Mouse (Mus musculus): Measurements from ENCODE around the gene Olfr133.
"Not testable (repeated sequence)": the region's sequence is repeated elsewhere in the genome, so short reads cannot be mapped to it uniquely, and the experiment has no call there.

The Olfr133 gene

GRCm38 (mm10) chr17:38144981-38145380, at the start of gene Olfr133:
Gene Olfr133, plus strand, starts transcription at chr17:38145281.
- no peak for DNase-seq

DNA sequence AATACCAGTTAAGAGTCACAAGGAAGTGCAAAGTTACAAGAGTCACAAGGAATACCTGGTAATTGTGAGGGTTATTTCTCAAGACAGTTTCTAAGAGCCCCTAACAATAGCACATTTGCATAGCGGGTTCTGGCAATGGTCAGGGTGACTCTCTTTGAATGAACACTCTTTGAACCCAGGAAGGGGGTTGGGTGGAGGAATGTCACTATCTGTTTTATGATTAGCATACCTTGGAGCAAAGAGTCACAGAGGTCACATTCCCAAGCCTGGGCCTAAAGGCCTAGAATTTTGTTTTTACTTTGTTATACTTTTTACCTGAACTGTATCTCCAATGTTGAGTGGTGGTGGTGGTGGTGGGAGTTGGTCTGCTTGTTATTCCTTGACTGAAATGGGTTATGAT, 20.9 kb upstream of the Olfr133 start:
- DNase-seq, result not testable (repeated sequence)

- DNase-seq, result not testable (repeated sequence)
These were observed 19.7 kb upstream of the Olfr133 start for GRCm38 (mm10) chr17:38125371-38125770.

DNA sequence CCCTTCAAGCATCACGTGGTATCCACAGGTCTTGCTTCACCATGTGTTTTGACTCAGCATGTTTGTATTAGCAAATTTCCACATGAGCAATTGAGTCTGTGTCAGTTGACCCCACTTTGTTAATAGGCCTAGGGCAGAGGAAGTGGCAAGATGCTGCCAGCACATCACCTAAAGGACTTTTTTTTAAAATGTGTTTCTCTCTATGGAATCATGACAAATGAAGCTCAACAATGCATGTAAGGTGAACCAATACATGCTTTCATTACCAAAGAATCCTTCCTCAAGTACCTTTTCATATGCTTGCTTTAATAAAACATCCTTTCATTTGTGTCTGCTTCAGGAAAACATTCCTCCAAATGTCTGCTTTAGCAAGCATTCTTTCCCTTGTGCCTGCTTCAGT, 10.7 kb upstream of the Olfr133 start, which contains the start of gene Olfr132:
Gene Olfr132 (minus strand): TSS at position 101 of the 400 bp plus-strand sequence.
- no peak for DNase-seq

DNA sequence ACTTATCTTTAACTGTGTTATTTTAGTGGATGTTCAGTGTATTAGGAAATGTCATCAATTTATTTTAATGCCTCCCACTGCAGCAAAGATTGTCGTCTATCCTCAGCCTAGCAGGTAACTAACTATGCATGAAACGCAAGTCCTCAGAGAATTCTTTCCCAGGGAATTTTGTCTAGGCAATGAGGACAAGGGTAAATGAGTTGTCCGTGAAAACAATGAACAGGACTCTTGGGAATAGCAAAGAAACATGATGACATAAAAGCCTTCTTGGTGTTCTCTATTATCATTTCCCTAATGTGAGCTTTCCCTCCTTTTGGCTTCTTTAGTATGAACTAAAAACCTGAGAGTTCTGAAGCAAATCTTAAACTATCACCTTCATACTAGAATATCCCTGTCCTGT, 26.0 kb downstream of the Olfr133 start, which contains the start of gene Olfr134:
Gene Olfr134 (plus strand): TSS at position 301 of the 400 bp plus-strand sequence.
- DNase-seq, result no peak
